Mouse (Mus musculus): ENCODE data around the gene Gm42878.

GRCm38 (mm10) chr5:121543370-121543769 lies 1.9 kb downstream of the Gm42878 start:
- TF ChIP-seq CTCF (IDR thresholded peaks at IDR 0.05; ENCODE audit: borderline replicate concordance, control insufficient read depth, extremely low read depth, insufficient read depth, low read length, poor library complexity) (no peak), POLR2A (IDR thresholded peaks at IDR 0.05; ENCODE audit: control insufficient read depth, extremely low read depth, insufficient read depth, low read length, poor library complexity) (no peak)
